Mouse (Mus musculus) embryonic facial prominence, embryonic 11.5 days (tissue): ENCODE data around the gene Dok5. TPM values are rescaled to one million over a fixed set of nuclear protein-coding genes. Genes with fewer than 3 reads are reported as not detected.
A peak's percentile ranks its signal among the peaks of the same experiment; 100 is the strongest.

Experiments
- ATAC-seq: fragments of 200-750 bp; cut with Nextera tagmentation; replicated peaks from 2 replicates; pipeline ENCODE4 v1.8.0; 2017; ENCODE audit warnings: low read depth; ENCODE audit not compliant: insufficient number of reproducible peaks, low FRiP score, low TSS enrichment
- DNase-seq: peaks from one replicate; pipeline ENCODE4 v3.0.0-alpha.2; 2015; ENCODE audit warnings: low spot score
- H3K27ac ChIP-seq: fragments of 300-500 bp; sonication (generic); replicated peaks from 2 replicates; pipeline ENCODE4 v1.5.1; 2014; ENCODE audit warnings: mild to moderate bottlenecking, low read depth, low read length, control low read depth
- H3K27me3 ChIP-seq: fragments of 300-500 bp; sonication (generic); 2 replicates; pipeline ENCODE4 v1.6.1; 2014; ENCODE audit warnings: mild to moderate bottlenecking, low read length, moderate library complexity, mixed read lengths; ENCODE audit not compliant: control insufficient read depth, insufficient read depth
- H3K36me3 ChIP-seq: fragments of 300-500 bp; sonication (generic); replicated peaks from 2 replicates; pipeline ENCODE4 v1.6.1; 2014; ENCODE audit warnings: low read depth, mild to moderate bottlenecking, low read length, moderate library complexity, mixed read lengths; ENCODE audit not compliant: control insufficient read depth, insufficient read depth
- H3K4me1 ChIP-seq: fragments of 300-500 bp; sonication (generic); 2 replicates; pipeline ENCODE4 v1.6.1; 2014; ENCODE audit warnings: low read length, mixed read lengths; ENCODE audit not compliant: control insufficient read depth, insufficient read depth
- H3K4me2 ChIP-seq: fragments of 300-500 bp; sonication (generic); 2 replicates; pipeline ENCODE4 v1.6.1; 2014; ENCODE audit warnings: low read depth, mild to moderate bottlenecking, control low read depth, low read length, moderate library complexity
- H3K4me3 ChIP-seq: fragments of 300-500 bp; sonication (generic); 2 replicates; pipeline ENCODE4 v1.5.1; 2014; ENCODE audit warnings: low read depth, low read length, control low read depth
- H3K9ac ChIP-seq: fragments of 300-500 bp; sonication (generic); replicated peaks from 2 replicates; pipeline ENCODE4 v1.6.1; 2014; ENCODE audit warnings: mild to moderate bottlenecking, control low read depth, low read length
- H3K9me3 ChIP-seq: fragments of 300-500 bp; sonication (generic); replicated peaks from 2 replicates; pipeline ENCODE4 v1.6.1; 2016; ENCODE audit warnings: mild to moderate bottlenecking, low read length, inconsistent platforms, mixed read lengths; ENCODE audit not compliant: control insufficient read depth
- WGBS: fragments of 180-500 bp; shearing (Covaris S2); extraction: QIAGEN DNeasy Blood & Tissue Kit; methylation state at CpG from one replicate; pipeline ENCODE4 v1.1.7; 2014; 5-methylcytosine and 5-hydroxymethylcytosine counted together
- polyA plus RNA-seq: library from polyadenylated mRNA; unstranded; fragments of >200 nt; fragmentation: Nextera tagmentation; extraction: Ambion mirVana; gene quantifications from 2 replicates; pipeline ENCODE4 v1.2.1, GENCODE M21; 2014

The Dok5 gene
- polyA plus RNA-seq, 1 experiment from 2014 or later: 10.1 TPM

DNA sequence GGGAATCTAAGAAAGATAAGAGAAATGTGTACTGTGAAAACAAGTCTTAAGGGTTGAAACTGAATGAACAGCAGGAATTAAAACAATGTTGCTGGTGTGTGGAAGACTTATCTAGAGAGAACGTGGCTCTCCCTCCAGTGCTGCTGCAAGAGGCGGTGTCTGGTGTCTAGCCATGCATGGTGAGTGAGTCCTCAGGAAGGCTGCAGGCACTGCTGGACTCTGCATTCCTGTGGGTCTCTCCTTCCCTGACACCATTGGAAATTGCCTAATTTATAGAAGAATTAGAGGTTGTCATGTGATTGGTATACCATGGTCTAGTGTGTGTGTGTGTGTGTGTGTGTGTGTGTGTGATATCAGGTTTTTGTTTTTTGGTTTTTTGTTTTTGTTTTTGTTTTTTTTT lies 1.9 kb upstream of the Dok5 start:
- H3K4me2 ChIP-seq: no peak overlapping the region
- no peak overlapping the region for H3K4me3 ChIP-seq
- no peaks in the 10 kb centered on the region for H3K9me3 ChIP-seq
- no peaks in the 10 kb centered on the region for H3K36me3 ChIP-seq
- DNase-seq (no peak), ATAC-seq (no peak)
- no peak overlapping the region for H3K27ac ChIP-seq
- WGBS: 56% methylated on average over 2 of the region's 2 CpGs
- H3K4me1 ChIP-seq: no peaks in the 10 kb centered on the region
- no peaks in the 10 kb centered on the region for H3K27me3 ChIP-seq
- no peak overlapping the region for H3K9ac ChIP-seq

DNA sequence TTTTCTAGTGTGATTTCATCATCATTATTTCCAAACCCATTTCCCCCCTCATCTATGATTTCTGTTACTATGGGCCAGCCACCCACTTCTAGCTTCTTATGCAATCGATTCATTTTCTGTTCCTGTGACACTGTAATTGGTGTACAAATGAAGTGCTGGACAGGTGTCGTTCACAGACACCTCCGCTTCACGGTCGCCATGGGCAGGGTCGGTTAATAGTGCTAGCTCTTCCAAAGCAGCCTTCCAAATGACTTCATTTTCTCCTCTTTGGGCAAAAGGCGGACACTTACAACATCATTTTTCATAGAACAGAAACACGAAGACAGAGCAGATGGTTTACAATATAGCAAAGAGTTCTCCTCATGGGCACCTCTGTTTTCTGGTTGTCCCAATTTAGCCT lies 1.5 kb upstream of the Dok5 start:
- no peak for ATAC-seq
- no peaks in the 10 kb centered on the region for H3K27me3 ChIP-seq
- H3K9me3 ChIP-seq: no peaks in the 10 kb centered on the region
- no peak overlapping the region for H3K4me3 ChIP-seq
- no peak for DNase-seq
- H3K4me2 ChIP-seq: no peak overlapping the region
- no peak overlapping the region for H3K27ac ChIP-seq
- H3K36me3 ChIP-seq: no peaks in the 10 kb centered on the region
- 95% methylated on average over 8 of the region's 8 CpGs for WGBS
- H3K4me1 ChIP-seq: no peaks in the 10 kb centered on the region
- H3K9ac ChIP-seq: no peak overlapping the region

DNA sequence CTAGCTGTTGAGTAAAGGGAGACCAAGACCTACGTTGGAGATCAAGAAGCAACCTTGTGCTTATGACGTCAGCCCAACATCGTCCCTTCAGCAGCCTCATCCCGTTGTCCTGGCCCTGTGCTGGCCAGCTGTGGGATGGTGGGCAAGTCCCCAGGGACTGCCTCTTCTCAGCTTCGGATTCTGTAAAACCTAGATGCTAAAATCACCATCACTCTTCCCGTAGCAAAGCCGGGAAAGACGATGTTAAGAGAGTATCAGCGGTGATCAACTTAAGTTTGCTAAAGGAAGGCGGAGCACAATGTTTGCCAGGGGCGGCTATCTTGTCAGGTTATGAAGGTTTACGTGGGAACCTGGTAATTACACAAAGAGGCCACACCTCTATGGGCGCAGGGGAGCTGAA lies 826 bp upstream of the Dok5 start:
- H3K4me3 ChIP-seq: no peak overlapping the region
- no peak for ATAC-seq
- H3K4me1 ChIP-seq: no peaks in the 10 kb centered on the region
- no peak overlapping the region for H3K4me2 ChIP-seq
- WGBS: 62% methylated on average over 13 of the region's 13 CpGs
- no peaks in the 10 kb centered on the region for H3K9me3 ChIP-seq
- H3K27me3 ChIP-seq: no peaks in the 10 kb centered on the region
- no peak for DNase-seq
- no peaks in the 10 kb centered on the region for H3K36me3 ChIP-seq
- H3K27ac ChIP-seq: no peak overlapping the region
- no peak overlapping the region for H3K9ac ChIP-seq

DNA sequence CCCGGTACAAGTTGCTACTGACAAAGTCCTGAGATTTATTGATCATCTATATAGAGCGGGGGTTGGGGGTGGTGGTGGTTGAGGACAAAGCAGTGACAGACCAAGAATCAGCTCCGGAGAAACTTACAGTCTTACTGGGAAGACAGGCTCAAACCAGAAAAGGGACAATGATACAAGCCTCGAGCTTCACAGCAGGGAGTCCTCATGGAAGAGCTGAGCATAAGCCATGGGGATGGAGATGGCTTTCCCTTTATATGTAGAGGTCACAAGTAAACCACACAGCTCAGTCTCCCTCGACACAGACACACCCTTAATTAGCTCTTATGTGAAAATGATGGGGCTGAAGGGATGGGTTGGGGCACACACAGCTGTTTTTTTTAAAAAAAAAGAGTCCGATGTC lies 402 bp upstream of the Dok5 start:
- ATAC-seq: 0 out of 2 replicates have a peak, but pooled peaks have one; percentile 9

DNA sequence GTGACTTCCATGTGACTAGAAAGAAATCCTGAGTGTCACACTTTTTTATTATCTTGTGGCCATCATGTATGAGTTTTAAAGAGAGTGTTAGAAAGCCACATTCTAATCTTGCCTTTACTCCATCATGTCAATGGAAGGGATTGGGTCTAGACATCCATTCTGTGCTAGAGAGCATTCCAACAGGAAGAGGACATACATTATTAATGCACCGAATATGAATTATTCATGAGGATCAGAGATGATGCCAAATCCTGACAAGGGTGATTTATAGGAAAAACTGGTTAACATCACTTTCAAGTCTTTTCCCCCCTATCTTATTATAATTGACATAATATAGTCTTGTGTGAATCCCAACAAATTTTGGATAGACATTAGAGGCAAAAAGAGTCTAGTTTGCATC lies 2.1 kb downstream of the Dok5 start:
- Histone ChIP-seq H3K4me3 (no peak overlapping the region), H3K9me3 (no peaks in the 10 kb centered on the region), H3K9ac (no peak overlapping the region), H3K27me3 (no peaks in the 10 kb centered on the region), H3K36me3 (no peaks in the 10 kb centered on the region), H3K4me2 (no peak overlapping the region), H3K27ac (no peak overlapping the region), H3K4me1 (no peaks in the 10 kb centered on the region)
- no peak for DNase-seq
- 79% methylated on average over 1 of the region's 1 CpGs for WGBS
- no peak for ATAC-seq

More for the DNA sequence above, 402 bp upstream of the Dok5 start:
- Histone ChIP-seq H3K27ac (no peak overlapping the region), H3K4me3 (peak overlapping the region; percentile 40), H3K36me3 (no peaks in the 10 kb centered on the region), H3K9ac (no peak overlapping the region; the same call in 1 of the 2 replicates), H3K9me3 (no peaks in the 10 kb centered on the region), H3K4me1 (no peaks in the 10 kb centered on the region), H3K4me2 (peak overlapping the region; percentile 96), H3K27me3 (no peaks in the 10 kb centered on the region)
- no peak for DNase-seq
- WGBS: 31% methylated on average over 6 of the region's 6 CpGs

DNA sequence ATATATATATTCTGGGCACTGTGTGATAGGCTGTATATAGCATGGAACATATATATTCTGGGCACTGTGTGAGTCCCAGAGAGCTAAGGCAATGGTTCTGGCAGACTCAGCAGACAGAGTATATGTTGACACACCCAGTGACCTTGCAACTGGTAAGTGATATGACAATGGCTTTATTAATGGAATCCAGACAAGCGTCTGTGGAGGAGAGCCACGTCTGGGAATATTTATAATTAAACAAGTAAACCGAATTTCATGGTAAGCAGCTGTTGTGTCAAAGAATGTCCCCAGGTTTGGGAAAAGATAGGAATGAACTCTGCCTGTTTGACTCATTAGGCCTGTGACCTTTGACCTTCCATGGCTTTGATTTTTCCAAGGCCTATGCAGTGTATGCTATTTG lies 2.8 kb downstream of the Dok5 start:
- H3K27ac ChIP-seq: no peak overlapping the region
- no peaks in the 10 kb centered on the region for H3K4me1 ChIP-seq
- DNase-seq: no peak
- WGBS: 26% methylated on average over 3 of the region's 3 CpGs
- H3K4me2 ChIP-seq: no peak overlapping the region
- ATAC-seq: no peak
- H3K27me3 ChIP-seq: no peaks in the 10 kb centered on the region
- no peak overlapping the region for H3K4me3 ChIP-seq
- no peak overlapping the region for H3K9ac ChIP-seq
- no peaks in the 10 kb centered on the region for H3K36me3 ChIP-seq
- no peaks in the 10 kb centered on the region for H3K9me3 ChIP-seq

DNA sequence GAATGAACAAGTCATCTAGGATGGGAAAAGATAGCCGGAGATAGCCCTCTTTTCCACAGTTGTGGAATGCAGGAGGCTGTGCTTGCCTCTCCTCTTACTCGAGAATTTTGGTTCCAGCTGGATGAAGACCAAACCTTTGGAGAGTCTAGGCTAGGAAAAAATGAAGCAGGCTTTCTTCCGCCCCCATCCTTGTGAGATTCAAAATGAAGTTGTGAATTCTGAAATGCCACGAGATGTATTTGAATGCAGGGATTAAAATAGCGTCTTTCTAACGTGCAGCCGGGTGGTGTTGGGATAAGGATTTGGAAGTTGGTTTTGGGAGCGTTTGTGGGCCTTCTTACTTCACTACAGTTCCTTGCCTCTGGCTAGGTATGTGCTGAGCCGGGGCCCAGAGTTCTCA lies 6.8 kb downstream of the Dok5 start:
- Histone ChIP-seq H3K4me2 (no peak overlapping the region), H3K4me3 (no peak overlapping the region), H3K36me3 (no peaks in the 10 kb centered on the region), H3K9ac (no peak overlapping the region), H3K4me1 (no peaks in the 10 kb centered on the region), H3K9me3 (no peaks in the 10 kb centered on the region), H3K27ac (no peak overlapping the region), H3K27me3 (no peaks in the 10 kb centered on the region)
- DNase-seq (no peak), ATAC-seq (no peak)
- 75% methylated on average over 9 of the region's 9 CpGs for WGBS

DNA sequence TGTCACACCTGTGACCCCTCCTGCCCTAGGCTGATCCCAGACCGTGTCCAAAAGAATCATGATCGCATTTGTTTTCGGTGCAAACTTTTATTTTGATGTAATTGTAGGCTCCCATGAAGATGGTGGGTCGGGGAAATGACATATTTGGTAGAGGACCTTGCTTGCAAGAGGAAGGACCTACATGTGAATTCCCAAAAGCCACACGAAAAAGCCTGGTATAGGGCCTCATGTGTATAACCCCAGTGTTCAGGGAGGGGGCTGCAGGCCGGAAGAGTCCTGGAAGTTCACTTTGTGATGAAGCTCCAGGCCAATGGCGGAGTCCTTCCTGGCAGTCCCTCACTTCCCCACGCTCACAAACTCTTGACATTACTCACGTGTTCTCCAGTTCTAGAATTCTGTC lies 7.3 kb downstream of the Dok5 start:
- Histone ChIP-seq H3K4me1 (no peaks in the 10 kb centered on the region), H3K4me3 (no peak overlapping the region), H3K36me3 (no peaks in the 10 kb centered on the region), H3K9me3 (no peaks in the 10 kb centered on the region), H3K9ac (no peak overlapping the region), H3K27ac (no peak overlapping the region), H3K27me3 (no peaks in the 10 kb centered on the region), H3K4me2 (no peak overlapping the region)
- no peak for DNase-seq
- ATAC-seq: no peak
- 88% methylated on average over 9 of the region's 9 CpGs for WGBS
